Mouse (Mus musculus) bone marrow, adult 2 months (tissue): ENCODE results near the gene Gdf1.

Experiments used
- CTCF ChIP-seq: fragments of 200-500 bp; IDR thresholded peaks from 2 replicates; pipeline ENCODE4 v1.5.1; 2011; ENCODE audit warnings: low read length, control low read depth; ENCODE audit not compliant: control insufficient read depth, insufficient read depth
- POLR2A ChIP-seq: fragments of 200-500 bp; IDR thresholded peaks from 2 replicates; pipeline ENCODE4 v1.6.1; 2011; ENCODE audit warnings: low read depth, mild to moderate bottlenecking, control low read depth, low read length, borderline replicate concordance; ENCODE audit not compliant: control insufficient read depth

DNA sequence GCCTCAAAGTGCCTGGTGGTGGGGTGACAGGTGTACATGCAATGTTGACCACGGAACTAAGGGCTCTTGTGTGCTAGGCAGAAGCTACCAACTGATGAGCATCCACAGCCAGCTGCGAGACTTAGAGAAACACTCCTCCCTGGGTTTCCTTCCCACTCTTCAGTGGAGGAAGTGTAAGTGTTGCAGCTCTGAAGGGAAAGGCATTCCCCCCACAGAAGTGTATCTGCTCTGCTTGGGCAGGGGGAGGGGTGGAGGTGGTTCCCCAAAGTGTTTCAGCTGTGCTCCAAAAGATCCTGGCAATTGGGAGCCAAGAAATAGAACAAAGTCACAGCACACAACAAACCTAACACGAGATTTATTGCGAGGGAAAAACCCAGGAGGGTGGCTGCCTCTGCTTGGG lies 24.4 kb downstream of the Gdf1 start:
- TF ChIP-seq CTCF = no peak
- no peak for TF ChIP-seq POLR2A
